Mouse (Mus musculus) limb, embryonic 14.5 days (tissue): Measurements from ENCODE around the gene Tet3. TPM values are rescaled to one million over a fixed set of nuclear protein-coding genes. Genes with fewer than 3 reads are reported as not detected.

Experiments
- ATAC-seq: fragments of 200-750 bp; cut with Nextera tagmentation; 2 replicates; pipeline ENCODE4 v1.8.0; 2017; ENCODE audit warnings: low read depth, moderate number of reproducible peaks, moderate TSS enrichment; ENCODE audit not compliant: low FRiP score
- DNase-seq: peaks from one replicate; pipeline ENCODE4 v3.0.0-alpha.2; 2015; ENCODE audit warnings: low spot score
- H3K27ac ChIP-seq: fragments of 300-500 bp; sonication (generic); replicated peaks from 2 replicates; pipeline ENCODE4 v1.5.1; 2014; ENCODE audit warnings: low read depth, mild to moderate bottlenecking, low read length, moderate library complexity, mixed read lengths
- H3K27me3 ChIP-seq: fragments of 300-500 bp; sonication (generic); 2 replicates; pipeline ENCODE4 v1.6.1; 2014; ENCODE audit warnings: low read length, mixed read lengths; ENCODE audit not compliant: control insufficient read depth, insufficient read depth
- H3K36me3 ChIP-seq: fragments of 300-500 bp; sonication (generic); 2 replicates; pipeline ENCODE4 v1.6.1; 2014; ENCODE audit warnings: mild to moderate bottlenecking, low read length, moderate library complexity, mixed read lengths; ENCODE audit not compliant: control insufficient read depth, insufficient read depth
- H3K4me1 ChIP-seq: fragments of 300-500 bp; sonication (generic); 2 replicates; pipeline ENCODE4 v1.6.1; 2014; ENCODE audit warnings: antibody characterized with exemption, low read length, mixed read lengths; ENCODE audit not compliant: control insufficient read depth, insufficient read depth
- H3K4me2 ChIP-seq: fragments of 300-500 bp; sonication (generic); replicated peaks from 2 replicates; pipeline ENCODE4 v1.6.1; 2014; ENCODE audit warnings: low read depth, mild to moderate bottlenecking, low read length, moderate library complexity; ENCODE audit not compliant: severe bottlenecking
- H3K4me3 ChIP-seq: fragments of 300-500 bp; sonication (generic); replicated peaks from 2 replicates; pipeline ENCODE4 v1.5.1; 2014; ENCODE audit warnings: low read length
- H3K9ac ChIP-seq: fragments of 300-500 bp; sonication (generic); 2 replicates; pipeline ENCODE4 v1.6.1; 2014; ENCODE audit warnings: mild to moderate bottlenecking, low read depth, low read length, moderate library complexity; ENCODE audit not compliant: severe bottlenecking
- H3K9me3 ChIP-seq: fragments of 300-500 bp; sonication (generic); 2 replicates; pipeline ENCODE4 v1.6.1; 2016; ENCODE audit warnings: low read length; ENCODE audit not compliant: control insufficient read depth
- POLR2A ChIP-seq: fragments of 200-500 bp; IDR thresholded peaks from 2 replicates; pipeline ENCODE4 v1.8.0; 2012; ENCODE audit warnings: inconsistent platforms, mild to moderate bottlenecking, moderate library complexity, borderline replicate concordance; ENCODE audit not compliant: insufficient read depth, insufficient read length; ENCODE audit errors: extremely low read depth
- WGBS: fragments of 180-500 bp; shearing (Covaris S2); extraction: QIAGEN DNeasy Blood & Tissue Kit; methylation state at CpG from one replicate; pipeline ENCODE4 v1.1.7; 2014; 5-methylcytosine and 5-hydroxymethylcytosine counted together
- polyA plus RNA-seq, 2 experiments: library from polyadenylated mRNA; depleted of rRNA in 1 of 2; stranded (reverse) in 1 of 2; unstranded in 1 of 2; fragments of >200 nt; fragmentation: Nextera tagmentation in 1 of 2; extraction: Ambion mirVana in 1 of 2; gene quantifications; 2 replicates each; pipeline versions ENCODE4 v1.2.1 to v1.2.3; 2012 to 2014

The Tet3 gene
- polyA plus RNA-seq, 2 experiments = 21.1 to 44.3 TPM

DNA sequence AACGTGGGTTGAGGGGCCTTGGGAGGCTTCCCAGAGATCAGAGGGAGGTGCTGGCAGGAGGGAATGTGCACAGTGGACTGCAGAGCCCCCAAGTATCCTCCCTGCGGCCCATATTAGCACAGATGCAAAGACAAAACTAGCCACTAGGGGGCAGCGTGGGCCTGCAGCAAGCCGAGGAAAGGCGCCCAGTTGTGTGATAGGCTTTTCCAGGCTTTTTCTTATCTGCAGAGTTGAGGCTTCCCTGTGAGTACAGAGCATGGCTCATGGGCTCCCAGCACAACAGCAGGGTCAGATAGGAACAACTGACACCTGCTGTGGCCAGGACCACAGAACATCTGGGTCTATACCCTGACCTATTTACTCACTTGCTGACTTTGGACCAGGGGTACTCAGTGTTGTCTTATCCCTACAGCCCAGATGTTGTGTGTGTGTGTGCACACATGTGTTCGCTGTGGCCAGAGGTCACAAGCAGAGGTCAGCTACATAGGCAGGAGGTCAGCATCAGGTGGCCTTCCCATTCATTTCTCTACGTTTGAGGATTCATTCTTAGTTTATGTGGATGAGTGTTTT is 102.2 kb downstream of the Tet3 start:
- Histone ChIP-seq H3K36me3 (peaks cover 53% of the 10 kb centered on the region), H3K9me3 (no peaks in the 10 kb centered on the region), H3K9ac (no peak overlapping the region), H3K4me1 (no peaks in the 10 kb centered on the region), H3K27ac (no peak overlapping the region), H3K4me3 (no peak overlapping the region), H3K27me3 (no peaks in the 10 kb centered on the region), H3K4me2 (no peak overlapping the region)
- DNase-seq = peak; percentile 76
- whole genome bisulfite sequencing = 24% methylated on average over 7 of the region's 7 CpGs
- ATAC-seq = peak; percentile 70
- no peak for TF ChIP-seq POLR2A

GRCm38 (mm10) chr6:83354856-83355781 is 103.8 kb downstream of the Tet3 start:
- peaks cover 4% of the 10 kb centered on the region; the same call in 1 of the 2 replicates for H3K4me1 ChIP-seq
- H3K4me2 ChIP-seq = no peak overlapping the region
- H3K4me3 ChIP-seq = no peak overlapping the region
- no peaks in the 10 kb centered on the region for H3K9me3 ChIP-seq
- 84% methylated on average over 9 of the region's 9 CpGs for WGBS
- no peaks in the 10 kb centered on the region for H3K27me3 ChIP-seq
- H3K27ac ChIP-seq = no peak overlapping the region
- TF ChIP-seq POLR2A = no peak
- ATAC-seq (no peak), DNase-seq (no peak)
- H3K9ac ChIP-seq = no peak overlapping the region
- H3K36me3 ChIP-seq = peaks cover 50% of the 10 kb centered on the region

DNA sequence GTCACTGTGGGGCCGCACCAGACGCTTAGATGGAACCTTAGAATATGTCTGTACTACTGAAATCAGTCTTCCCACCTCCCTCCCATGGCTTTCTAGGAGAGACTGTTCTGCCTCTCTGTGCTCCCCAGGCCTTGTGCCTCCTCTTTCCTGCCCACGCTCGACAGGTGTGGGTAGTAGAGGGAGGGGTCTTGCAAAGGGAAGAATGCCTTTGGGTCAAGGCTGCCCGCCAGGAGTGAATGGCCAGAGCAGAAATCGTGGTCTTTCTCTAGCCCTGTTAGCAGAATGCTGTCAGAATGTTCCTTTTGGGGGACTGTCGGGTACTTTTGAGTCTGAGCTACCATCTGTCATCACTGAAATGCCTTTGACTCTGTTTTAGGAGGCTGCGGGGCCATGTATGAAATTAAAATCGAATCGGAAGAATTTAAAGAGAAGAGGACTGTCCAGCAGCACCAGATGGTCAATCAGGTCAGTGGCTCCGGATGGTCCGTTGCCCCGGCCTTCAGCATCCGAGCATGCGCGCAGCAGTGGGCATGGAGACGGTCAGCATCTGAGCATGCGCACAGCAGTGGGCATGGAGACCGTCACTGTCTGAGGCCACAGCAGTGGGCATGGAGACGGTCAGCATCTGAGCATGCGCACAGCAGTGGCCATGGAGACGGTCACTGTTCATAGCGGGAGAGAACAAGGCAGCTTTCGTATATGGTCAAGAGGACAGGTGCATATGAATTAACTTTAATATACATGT is 106.0 kb downstream of the Tet3 start:
- Histone ChIP-seq H3K4me1 (peaks cover 5% of the 10 kb centered on the region; the same call in 1 of the 2 replicates), H3K36me3 (peaks cover 31% of the 10 kb centered on the region), H3K27me3 (no peaks in the 10 kb centered on the region), H3K27ac (no peak overlapping the region), H3K9ac (no peak overlapping the region), H3K4me3 (no peak overlapping the region), H3K4me2 (no peak overlapping the region), H3K9me3 (no peaks in the 10 kb centered on the region)
- ATAC-seq = no peak
- TF ChIP-seq POLR2A = no peak
- WGBS = 90% methylated on average over 24 of the region's 24 CpGs
- DNase-seq = no peak

GRCm38 (mm10) chr6:83351490-83352160 is 107.3 kb downstream of the Tet3 start:
- Histone ChIP-seq H3K9me3 (no peaks in the 10 kb centered on the region), H3K9ac (no peak overlapping the region), H3K27me3 (no peaks in the 10 kb centered on the region), H3K4me2 (no peak overlapping the region), H3K36me3 (peaks cover 20% of the 10 kb centered on the region), H3K4me1 (peaks cover 5% of the 10 kb centered on the region; the same call in 1 of the 2 replicates), H3K4me3 (no peak overlapping the region), H3K27ac (no peak overlapping the region)
- DNase-seq (no peak), ATAC-seq (no peak)
- TF ChIP-seq POLR2A = no peak
- WGBS = 80% methylated on average over 7 of the region's 7 CpGs

GRCm38 (mm10) chr6:83350851-83351405 is 108.0 kb downstream of the Tet3 start:
- H3K4me1 ChIP-seq = peaks cover 5% of the 10 kb centered on the region; the same call in 1 of the 2 replicates
- H3K4me3 ChIP-seq = no peak overlapping the region
- no peak for ATAC-seq
- WGBS = 94% methylated on average over 16 of the region's 16 CpGs
- no peak overlapping the region for H3K9ac ChIP-seq
- no peaks in the 10 kb centered on the region for H3K9me3 ChIP-seq
- H3K27ac ChIP-seq = no peak overlapping the region
- DNase-seq = no peak
- TF ChIP-seq POLR2A = no peak
- no peak overlapping the region for H3K4me2 ChIP-seq
- no peaks in the 10 kb centered on the region for H3K27me3 ChIP-seq
- H3K36me3 ChIP-seq = peaks cover 19% of the 10 kb centered on the region
